Mouse (Mus musculus) spleen, adult 18-20 months (tissue): ENCODE measurements around the gene Barx1.

Experiments used
- DNase-seq, 2 experiments: peaks; one replicate each; pipeline ENCODE4 v3.0.0; 2022; ENCODE audit warnings: mixed read lengths in 2 of 2

The Barx1 gene

DNA sequence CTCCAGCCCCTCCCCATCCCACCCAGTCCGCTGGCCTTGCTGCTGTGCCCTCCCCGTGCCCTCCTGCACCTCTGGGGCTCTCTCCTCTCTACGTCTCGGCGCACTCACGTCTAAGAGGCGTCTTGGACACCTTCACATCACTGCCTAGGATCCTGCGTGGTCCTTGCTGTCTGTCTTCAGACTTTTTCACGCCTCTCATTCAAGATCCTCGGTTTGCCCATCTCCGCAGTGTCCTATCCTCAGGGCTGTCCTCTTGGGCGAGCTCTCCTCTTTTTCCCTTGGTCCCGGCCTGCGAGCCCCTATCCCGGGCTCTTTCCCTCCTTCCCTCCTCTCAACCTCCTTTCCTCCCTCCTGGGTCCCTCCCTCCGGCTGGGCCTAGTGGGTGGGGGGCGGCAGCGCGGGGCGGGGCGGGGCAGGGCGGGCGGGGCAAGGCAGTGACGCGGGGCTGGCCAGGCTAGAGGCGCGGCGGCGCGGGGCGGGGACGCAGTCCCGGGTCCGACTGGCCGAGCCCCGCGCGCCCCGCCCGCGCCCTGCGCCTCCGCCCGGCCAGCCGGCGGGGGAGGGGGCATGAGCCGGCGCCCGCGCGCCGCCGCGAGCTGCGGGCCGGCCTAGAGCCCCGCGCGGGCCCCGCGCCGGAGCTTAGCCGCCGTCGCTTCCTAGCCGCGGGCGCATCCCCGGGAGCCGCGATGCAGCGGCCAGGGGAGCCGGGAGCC is at the start of gene Barx1:
Barx1 (plus strand) TSS at position 568 of the 713 bp plus-strand sequence.
- no peak for DNase-seq

DNA sequence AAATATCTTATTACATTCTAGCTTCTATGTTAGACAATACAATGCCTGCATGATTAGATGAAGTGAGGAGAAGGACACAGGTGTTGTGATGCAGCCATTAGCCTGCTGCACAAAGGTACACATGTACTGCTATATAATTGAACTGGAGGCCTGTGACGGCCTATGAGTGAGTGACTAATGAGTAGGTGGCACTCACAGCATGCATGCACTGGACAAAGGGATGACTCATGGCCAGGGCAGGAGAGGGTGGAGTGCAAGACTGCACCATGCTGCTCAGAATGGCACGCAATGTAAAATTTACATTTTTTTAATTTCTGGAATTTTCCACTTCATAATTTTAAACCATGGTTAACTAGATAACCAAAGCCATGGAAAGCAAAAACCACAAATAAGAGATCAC is 48.3 kb upstream of the Barx1 start:
- DNase-seq: no peak

DNA sequence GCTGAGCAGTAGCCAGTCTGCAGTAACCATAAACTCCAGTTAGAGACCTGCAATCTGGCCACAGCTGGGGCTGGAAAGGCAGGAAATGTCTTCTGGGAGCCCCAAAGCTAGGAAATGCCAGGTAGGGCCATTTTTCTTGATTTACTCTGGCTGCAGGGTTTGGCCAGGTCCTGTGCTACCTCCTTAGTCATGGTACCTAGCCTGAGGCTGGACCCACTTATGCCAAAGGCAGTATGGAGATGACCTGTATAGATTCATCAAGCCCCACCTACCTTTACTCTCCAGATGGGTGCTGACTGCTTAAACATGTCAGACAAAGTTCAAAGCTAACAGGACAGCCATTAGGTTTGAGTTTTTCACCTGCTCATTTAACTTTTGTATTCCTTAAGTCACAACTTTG is 45.0 kb upstream of the Barx1 start:
- no peak for DNase-seq

DNA sequence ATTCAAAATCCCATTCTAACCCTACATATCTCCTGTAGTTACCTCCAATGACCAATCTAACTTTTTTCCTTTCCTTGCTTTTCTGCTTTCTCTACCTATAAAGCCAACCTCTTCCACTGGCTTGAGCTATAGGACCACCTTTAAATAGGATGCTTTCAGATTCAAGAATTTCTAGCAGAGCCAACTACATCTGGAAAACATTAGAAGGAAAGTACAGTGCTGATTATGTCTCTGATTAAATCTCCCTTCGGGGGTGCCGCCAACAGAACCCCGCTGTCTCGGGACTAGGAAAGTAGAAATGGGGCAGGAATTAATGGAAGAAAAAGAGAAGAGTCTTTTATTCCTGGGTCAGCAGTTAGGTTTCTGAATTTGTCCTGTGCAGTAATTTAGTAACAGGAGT is 43.9 kb upstream of the Barx1 start:
- no peak for DNase-seq

DNA sequence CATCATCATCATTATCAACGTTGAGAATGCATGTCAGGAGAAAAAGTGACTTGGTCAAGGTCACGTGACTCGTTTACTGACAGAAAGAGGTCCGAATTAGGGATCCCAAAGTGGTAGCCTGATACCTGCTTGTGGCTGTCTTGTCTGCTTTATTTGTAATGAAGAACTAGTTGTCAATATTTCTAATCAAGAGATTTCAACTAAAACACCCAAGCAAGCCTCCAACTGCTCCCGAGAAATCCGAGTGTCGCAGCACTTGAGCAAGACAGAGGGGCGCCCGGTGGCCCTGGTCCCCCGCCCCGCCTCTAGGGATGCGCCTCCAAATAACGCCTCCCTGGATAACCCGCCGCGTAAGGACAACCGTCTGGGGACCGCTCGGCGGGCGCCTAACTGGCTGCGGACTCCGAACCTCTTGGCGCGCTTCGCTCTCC is 37.8 kb upstream of the Barx1 start:
- no peak for DNase-seq

DNA sequence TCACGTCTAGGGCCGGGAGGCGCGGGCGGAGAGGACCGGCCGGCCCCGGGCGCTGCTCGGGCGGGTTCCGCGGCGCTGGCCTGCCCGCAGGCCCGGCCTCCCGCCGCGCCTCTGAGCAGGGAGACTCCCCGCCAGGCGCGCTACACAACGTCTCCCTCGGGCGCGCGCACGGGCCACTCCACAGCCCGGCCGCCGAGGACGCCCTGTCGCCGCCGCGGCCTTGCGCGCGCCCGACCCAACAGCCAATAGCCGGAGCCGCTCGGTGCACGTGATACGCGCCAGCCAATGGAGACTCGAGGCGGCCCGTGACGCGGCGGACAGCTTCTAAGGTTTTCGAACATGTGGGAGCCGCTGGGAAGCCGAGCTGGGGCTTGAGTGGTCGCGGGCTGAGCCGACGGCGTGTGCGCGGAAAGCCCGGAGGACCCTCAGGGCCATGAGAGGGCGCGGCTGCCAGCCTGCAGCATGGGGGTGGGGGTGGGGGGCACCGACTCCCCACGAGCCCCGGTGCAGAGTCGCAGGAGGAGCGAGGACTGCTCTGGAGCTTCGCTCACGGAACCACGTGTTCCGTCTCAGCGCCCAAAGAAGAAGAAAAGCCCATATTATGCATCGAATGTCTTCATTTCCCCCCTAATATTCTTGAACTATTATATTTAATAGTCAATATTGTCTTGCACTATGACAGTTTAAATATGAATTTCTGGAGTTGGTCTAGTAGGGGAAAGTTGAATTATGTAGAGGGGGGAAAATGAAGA is 37.2 kb upstream of the Barx1 start, which contains the start of gene Ptpdc1:
Ptpdc1 (minus strand) TSS at position 232 of the 752 bp plus-strand sequence.
- peak; percentile 96 to 98 for DNase-seq

DNA sequence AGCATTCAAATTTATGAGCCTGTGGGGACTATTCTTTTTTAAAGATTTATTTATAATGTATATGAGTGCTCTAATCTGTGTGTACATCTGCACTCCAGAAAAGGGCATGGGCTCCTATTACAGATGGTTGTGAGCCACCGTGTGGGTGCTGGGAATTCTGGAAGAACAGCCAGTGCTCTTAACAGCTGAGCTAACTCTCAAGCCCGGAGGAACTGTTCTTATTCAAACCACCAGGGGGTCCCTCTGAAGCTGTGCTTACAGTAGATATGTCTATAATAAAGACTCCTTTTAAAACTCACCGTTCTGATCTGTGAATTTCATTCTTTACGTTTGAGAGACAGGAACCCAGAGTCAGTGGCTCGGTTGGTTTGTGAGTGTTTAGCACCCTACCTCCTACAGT is 31.1 kb upstream of the Barx1 start:
- no peak for DNase-seq

DNA sequence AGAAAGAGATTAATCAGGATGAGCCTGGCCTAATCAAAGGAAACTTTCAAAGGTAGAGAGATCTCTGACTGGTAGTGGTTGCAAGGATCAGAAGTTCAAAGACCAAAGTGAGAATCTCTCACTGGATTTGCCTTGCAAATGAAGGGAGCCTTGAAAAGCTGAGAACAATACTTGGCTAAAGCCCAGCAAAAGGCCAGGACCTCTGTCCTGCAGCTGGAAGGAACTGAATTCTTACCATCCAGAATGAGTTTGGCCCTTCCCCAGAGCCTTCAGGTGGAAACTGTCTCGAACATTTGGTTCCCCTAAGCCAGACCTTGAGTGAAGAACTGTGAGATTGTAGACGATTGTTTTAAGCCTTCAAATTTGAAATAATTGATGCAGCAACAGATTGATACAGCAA is 25.1 kb upstream of the Barx1 start:
- no peak for DNase-seq

DNA sequence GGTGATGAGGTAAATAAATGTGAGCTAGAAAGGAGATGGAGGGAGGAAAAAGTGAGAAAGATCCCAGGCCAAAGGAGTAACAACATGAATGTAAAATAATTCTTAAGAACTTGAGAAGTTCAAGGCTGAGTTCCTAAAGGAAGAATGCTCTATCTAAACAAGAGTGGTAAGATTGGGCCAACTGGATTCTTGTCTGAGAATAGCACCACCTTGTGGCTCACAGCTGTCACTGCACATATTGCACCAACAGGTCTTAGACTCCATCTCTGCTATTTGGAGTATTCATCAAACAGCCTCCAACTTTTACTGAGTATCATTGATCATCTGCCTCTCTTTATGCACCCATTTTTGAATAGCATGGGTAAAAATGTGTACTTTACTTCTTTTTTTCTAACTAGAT is 23.2 kb upstream of the Barx1 start:
- DNase-seq: peak in 1 of 2 experiments; percentile 24

DNA sequence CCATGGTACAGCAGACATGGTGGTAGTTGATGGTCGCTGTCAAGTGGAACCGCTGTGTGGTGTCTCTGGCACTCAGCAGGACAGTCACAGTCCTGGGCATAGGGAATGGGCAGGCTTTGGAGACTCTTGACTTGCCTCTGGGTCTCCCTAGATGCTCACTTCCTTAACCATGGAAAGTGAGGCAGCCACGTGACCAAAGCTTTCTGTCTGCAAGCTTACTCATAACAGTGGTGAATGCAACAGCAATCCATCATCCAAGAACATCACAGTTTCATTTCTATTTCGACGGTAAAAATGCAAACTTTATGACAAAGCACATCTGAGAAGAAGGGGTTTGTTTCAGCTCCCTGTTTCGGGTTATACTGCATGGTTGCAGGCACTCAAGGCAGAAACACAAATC is 19.7 kb upstream of the Barx1 start:
- DNase-seq: no peak

DNA sequence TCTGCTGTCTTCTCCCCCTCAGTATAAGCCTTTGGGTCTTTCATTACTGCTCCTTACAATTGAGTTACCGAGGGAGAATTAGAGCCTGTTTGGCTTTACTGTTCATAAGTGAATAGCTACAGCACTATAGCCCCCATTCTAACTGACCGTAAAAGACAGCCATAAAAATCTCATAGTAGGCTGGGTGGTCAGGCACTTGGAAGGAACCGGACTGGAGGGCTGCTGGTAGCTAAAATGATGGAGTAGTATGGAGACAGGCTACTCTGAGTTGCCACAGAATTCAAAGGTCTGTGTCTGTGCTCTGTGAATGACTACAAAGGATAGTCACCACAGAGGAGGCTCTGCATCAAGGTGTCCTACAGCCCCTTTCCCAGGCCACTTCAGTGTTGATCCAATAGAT is 18.8 kb upstream of the Barx1 start:
- DNase-seq: no peak

DNA sequence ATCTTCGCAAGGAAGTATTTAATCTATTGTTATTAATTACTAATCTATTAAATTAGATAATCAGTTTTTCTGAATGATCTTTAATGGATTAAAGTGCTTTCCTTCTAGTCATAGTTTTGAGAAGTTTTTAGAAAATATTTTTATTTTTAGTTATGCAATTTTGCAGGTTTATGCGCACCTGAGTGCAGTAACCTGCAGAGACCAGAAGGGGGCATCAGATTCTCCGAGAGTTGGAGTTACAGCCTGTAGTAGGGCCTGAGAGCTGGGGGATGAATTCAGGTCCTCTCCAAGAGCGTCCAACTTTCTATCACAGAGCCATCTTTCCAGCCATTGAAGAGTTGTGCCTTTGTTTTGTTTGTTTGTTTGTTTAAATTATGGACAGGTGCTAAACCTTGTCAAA is 16.1 kb upstream of the Barx1 start:
- DNase-seq: no peak

DNA sequence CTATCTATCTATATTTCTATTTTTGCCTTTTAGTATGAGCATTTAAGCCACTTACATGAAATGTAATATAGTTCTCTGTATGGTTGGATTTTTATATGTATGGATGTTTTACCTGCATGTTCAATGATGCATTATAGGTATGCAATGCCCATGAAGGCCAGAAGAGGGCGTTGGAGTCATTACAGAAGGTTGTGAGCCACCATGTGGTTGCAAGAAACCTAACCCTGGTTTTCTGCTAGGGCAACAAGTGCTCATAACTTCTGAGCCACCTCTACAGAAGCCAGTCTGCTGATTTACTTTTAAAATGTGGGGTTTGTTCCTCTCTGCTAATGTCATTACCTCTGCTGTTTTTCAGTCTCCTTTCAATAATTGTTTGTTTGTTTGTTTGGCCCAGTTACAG is 12.2 kb upstream of the Barx1 start:
- DNase-seq: no peak

DNA sequence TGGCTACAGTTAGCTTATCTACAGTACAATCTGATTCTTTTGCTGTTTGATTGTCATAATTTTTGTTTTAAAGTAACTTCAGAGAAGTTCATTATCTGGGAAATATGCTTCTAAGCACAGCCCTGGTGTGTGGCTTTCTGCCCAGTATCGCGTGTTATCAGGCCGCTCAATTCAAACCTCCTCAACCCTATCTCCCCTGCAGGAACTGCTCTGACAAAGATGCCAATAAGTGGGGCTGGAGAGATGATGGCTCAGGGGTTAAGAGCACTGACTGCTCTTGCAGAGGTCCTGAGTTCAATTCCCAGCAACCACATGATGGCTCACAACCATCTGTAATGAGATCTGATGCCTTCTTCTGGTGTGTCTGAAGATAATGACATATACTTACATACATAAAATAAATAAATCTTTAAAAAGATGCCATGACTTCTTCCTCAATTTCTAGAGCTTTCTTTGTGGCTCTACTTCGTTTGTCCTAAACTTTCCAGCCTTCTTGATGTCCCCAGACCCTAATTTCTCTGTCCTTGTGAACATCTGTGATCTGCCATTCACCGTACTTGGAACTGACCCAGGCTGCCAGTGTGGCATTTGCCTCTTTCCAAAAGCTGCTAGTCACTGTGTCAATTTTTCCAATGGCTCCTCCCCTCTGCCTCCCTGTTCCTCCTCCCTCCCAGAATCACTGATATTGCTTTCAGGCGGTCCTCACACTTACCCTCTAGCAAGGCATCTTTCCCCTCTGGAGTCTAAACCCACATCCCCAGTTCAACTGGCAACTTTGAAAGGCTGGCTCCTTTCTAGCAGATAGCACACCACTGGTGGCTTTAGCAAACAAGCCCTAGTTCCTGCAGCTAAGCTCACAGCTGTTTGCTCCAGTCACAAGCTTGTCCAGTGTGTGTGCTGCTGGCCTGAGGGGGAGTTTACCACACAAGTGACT is 11.4 kb upstream of the Barx1 start:
- DNase-seq: no peak

DNA sequence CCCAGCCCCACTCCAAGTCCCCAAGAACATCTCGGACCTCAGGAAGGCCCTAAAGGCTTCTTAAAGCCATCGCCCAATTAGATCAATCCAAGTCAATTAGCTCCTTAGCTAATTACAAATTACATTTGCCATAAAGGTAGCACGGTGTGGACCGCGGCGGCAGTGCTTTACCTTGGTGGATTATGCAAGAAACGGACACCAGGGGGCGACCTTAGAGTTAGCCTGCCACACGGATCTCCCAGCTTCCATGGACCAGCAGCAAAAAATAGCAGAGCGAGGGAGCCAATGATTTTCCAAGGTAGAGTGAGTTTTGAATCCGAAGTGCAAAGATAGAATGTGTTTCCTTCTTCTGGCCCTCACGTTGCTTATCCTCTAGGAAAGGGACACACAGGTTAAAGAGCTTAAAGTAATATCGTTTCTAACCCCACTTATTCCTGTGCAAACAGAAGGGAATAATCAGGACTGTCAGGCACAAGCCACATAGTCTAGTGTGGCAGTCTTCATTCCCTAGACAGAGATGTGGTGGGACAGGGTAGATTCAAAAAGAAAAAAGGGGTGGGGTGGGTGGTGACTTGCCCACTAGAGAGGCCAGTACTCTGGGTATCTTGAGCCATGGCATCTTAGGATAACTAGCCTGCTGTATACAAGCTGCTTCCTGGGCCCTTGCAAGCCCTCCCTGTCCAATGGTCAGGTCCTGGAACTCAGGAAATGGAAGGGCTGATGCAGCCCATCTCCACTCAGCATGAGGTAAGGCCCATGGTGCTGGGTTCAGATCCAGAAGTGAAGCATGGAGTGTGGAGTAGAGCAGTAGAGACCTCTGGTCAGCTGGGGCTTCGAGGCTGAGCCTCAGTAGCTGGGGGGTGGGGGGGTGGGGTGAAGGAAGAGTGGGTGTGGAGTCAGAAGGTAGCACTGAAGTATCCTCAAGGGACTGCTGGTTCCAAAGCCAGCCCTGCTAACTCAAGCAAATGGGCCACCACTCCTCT is 8.7 kb upstream of the Barx1 start:
- DNase-seq: peak in 1 of 2 experiments; percentile 65

DNA sequence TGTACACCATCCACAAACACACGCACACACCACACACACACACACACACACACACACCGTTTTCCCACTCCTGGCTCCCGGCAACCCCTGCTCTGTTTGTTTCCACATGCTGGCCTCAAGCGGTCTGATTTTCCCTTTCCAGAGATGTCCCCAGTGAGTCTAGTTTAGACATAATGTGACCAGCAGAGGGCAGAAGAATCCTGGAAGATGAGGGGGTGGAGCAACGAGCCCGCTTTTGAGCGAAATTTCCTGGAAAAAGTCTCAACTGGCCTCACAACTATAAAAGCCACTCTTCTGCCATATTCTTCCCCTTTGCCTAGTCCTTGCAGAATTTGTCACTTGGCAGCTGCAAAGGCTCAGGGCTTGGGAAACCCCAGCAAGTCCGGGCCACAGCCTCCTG is 7.2 kb upstream of the Barx1 start:
- no peak for DNase-seq

DNA sequence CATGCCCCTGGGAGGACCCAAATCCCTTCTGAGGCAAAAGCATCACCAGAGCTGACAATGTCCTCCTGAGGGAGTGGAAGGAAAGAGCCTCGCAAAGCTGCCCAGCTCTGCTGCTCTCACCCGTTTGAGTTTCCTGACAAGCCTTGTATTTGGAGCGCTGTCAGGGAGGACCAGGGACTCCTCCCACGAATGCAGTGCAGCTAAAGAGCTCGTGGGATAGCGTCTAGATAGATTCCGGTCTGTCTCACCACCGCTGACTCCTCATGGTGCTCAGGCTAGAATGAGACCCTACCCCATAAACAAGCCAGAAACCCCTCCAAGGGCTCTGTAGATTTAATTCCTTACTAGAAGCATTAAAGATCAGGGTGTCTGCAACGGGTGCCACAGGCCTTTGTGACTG is 5.0 kb upstream of the Barx1 start:
- DNase-seq: no peak

DNA sequence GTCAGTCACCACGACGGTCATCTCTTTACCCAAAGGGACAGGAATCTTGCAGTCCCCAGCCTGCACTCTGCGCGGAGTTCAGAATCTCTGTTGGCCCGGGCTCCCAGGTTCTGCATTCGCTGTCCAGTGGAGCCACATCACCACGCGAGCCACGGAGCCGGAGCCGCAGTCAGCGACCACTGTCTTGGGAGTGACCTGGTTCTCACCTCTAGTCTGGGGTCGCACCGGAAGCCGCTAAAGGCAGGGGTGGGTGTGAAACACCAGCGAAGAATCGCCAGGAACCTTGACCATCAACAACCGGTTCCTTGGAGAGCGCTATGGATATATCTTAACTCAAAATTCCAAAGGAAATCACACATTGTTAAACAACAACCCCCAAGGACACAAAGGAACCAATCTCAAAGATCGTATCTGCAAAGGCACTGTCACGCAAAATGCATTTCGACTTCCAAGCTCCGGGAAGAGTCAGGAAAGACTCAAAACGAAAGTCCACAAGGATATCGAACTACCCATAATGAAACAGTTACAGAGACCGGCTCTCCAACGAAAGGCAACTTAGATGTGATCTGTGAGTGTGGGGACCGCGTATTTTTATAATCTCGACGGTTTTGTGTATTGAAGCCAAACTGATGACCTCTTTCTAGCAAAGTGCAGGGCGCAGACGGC is 4.1 kb upstream of the Barx1 start:
- no peak for DNase-seq

DNA sequence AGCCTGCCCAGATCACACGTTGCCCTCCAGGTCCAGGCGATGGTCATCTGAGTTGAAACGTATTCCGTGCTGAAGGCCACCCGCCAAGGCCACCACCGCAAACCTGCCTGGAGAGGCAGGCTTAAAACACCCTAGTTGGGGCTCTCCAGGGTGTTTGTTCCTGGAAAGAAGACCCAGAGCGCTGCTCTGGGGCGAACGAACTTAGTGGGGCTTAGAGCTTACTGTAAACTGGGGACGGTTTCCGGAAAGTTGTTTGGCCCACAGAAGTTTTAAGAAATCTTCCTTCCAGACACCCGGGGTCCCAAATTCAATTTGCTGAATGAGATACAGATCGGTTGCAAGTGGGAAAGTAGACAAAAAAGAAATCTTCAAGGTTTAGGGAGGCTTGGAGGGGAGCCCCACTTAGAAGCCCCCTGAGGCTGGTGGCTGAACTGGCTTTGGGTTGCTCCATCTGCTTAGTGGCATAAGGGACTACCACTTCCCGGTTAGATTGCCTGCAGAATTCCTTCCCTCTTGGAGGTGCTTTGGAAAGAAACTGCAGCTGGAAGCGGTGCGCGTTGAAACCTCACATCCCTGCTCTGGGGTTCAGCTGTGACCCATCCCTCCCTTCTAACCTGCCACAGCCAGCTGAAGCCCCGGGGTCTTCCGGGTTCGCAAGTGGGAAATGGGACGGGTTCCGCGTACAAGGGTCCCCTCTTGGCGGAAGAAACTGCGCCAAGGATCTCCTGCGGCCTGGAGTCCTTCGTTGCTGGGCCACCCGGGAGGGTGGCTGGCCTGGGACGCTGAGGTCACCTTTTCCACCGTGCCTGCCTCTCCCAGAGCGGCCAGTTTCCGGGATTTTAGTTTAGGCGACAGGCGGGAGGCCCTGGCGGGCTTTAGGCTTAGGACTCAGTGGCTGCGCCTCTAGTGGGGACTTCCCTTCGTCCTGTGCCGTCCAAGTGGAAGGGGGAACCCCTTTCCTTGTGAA is 3.3 kb upstream of the Barx1 start:
- no peak for DNase-seq

DNA sequence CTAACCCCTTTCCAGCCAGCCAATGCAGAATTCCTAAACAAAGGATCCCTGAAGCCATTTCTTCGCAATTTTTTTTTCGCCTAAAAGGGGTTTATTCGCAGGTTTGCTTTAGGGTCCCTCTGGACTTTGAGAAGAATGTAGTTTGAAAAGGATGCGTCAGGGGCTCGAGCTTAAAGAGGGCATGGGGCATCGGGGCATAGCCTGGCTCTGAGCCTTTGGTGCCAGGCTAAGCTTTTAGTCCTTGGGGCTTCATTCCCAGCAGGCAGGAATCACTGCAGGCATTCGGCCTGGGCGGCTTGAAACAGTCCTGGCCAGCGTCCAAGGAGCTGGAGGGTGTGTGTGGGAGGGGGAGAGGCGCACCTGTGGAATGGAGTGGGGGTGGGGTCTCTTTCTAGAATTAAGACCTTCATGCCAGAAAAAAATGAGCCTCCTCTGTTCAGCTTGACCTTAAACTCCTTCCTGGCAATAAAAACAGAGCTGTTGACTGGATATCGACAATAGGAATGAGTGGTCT is 2.5 kb upstream of the Barx1 start:
- DNase-seq: no peak
